Mouse (Mus musculus) CD4-positive, CD25-positive, alpha-beta regulatory T cell, adult 2 months (primary cell): ENCODE measurements around the gene Plxna4.

Experiments
- DNase-seq: peaks from one replicate; pipeline ENCODE4 v3.0.0-alpha.2; 2012; ENCODE audit warnings: low read depth, low spot score

Plxna4 gene

GRCm38 (mm10) chr6:32472062-32472461, 115.9 kb downstream of the Plxna4 start:
- DNase-seq = no peak

GRCm38 (mm10) chr6:32471639-32472038, 116.4 kb downstream of the Plxna4 start:
- no peak for DNase-seq

- DNase-seq = no peak
Observed at GRCm38 (mm10) chr6:32469196-32469595, 118.8 kb downstream of the Plxna4 start.

GRCm38 (mm10) chr6:32465129-32465528, 122.9 kb downstream of the Plxna4 start:
- no peak for DNase-seq

GRCm38 (mm10) chr6:32464637-32465036, 123.4 kb downstream of the Plxna4 start:
- no peak for DNase-seq

- DNase-seq = no peak
Observed at GRCm38 (mm10) chr6:32464046-32464445, 123.9 kb downstream of the Plxna4 start.

- no peak for DNase-seq
Observed at GRCm38 (mm10) chr6:32460400-32460799, 127.6 kb downstream of the Plxna4 start.

GRCm38 (mm10) chr6:32456641-32457040, 131.4 kb downstream of the Plxna4 start:
- DNase-seq = no peak

GRCm38 (mm10) chr6:32451851-32452250, 136.1 kb downstream of the Plxna4 start:
- no peak for DNase-seq

GRCm38 (mm10) chr6:32449237-32449963, 138.6 kb downstream of the Plxna4 start:
- no peak for DNase-seq

GRCm38 (mm10) chr6:32448787-32449186, 139.2 kb downstream of the Plxna4 start:
- no peak for DNase-seq

GRCm38 (mm10) chr6:32446276-32446675, 141.7 kb downstream of the Plxna4 start:
- DNase-seq = no peak

GRCm38 (mm10) chr6:32445246-32445645, 142.7 kb downstream of the Plxna4 start:
- DNase-seq = no peak

- DNase-seq = no peak
Observed at GRCm38 (mm10) chr6:32444393-32444792, 143.6 kb downstream of the Plxna4 start.

GRCm38 (mm10) chr6:32443679-32444078, 144.3 kb downstream of the Plxna4 start:
- DNase-seq = no peak

- DNase-seq = no peak
Observed at GRCm38 (mm10) chr6:32439434-32439833, 148.6 kb downstream of the Plxna4 start.

GRCm38 (mm10) chr6:32437219-32437618, 150.8 kb downstream of the Plxna4 start:
- no peak for DNase-seq

- DNase-seq = no peak
Observed at GRCm38 (mm10) chr6:32423124-32423523, 164.9 kb downstream of the Plxna4 start.

- no peak for DNase-seq
Observed at GRCm38 (mm10) chr6:32420610-32421009, 167.4 kb downstream of the Plxna4 start.

- no peak for DNase-seq
Observed at GRCm38 (mm10) chr6:32417351-32417750, 170.6 kb downstream of the Plxna4 start.

GRCm38 (mm10) chr6:32411325-32411724, 176.7 kb downstream of the Plxna4 start:
- no peak for DNase-seq

GRCm38 (mm10) chr6:32409625-32410024, 178.4 kb downstream of the Plxna4 start:
- no peak for DNase-seq

GRCm38 (mm10) chr6:32407574-32408185, 180.3 kb downstream of the Plxna4 start:
- DNase-seq = no peak
